Mouse (Mus musculus): Measurements from ENCODE around the gene Gm20431. TPM values are rescaled to one million over a fixed set of nuclear protein-coding genes. Genes with fewer than 3 reads are reported as not detected.
A peak's percentile ranks its signal among the peaks of the same experiment; 100 is the strongest.

The Gm20431 gene
- polyA plus RNA-seq, 1 experiment from 2014 or later, result 4.9 TPM

DNA sequence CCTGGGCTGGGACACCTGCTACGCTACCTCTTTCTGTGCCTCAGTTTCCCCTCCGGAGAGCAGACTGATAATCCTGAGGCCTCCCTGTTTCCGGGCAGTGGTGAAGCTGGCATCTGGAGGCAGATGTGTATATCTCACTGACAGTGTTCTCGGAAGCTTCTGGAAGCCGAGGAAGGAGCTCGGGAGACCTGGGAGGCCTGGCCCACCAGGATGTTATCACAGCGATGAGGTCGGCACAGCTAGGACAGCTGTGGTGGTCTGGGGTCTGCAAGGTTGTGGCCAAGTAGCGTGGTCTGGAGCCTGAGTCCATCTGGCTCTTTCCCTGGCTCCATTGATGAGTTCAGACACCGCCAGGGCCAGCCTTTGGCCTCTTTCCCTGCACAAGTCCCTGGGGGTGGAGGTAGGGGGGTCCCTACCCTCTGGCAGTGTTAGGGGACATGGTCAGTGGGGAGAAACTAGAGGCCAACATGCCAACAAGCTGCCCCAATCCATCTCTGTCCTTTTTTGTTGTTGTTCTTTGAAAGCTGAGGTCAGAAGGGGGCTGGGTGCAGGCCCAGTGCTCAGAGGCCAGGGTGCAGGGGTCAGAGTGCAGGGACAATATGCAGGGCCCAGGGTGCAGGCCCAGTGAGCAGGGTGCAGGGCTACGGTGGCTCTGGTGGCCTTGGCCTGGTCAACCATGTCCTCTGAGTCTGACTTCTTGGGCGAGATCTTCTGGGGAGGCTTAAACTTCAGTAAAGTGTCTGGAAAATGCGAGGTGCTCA is 96.6 kb downstream of the Gm20431 start:
- peak overlapping the region; percentile 12; the same call in 1 of the 2 replicates for H3K4me2 ChIP-seq

DNA sequence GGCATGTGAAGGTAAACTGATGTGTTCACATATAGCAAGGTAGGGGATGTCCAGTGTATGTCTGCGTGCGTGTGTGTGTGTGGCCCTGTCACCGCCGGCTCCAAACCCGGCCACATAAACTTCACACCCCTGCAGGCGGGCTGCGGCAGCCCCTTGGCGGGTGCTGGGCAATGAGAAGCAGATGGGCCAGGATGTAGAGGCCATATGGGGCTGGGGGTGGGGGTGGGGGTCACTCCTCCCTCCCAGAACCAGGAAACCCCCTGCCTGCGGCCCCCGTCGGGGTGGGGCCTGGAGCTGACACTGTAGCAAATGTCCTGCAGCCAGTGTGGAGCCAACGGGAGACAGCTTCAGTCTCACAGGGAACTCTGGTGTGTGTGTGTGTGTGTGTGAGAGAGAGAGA is 97.6 kb downstream of the Gm20431 start:
- whole genome bisulfite sequencing, result 50% methylated on average over 12 of the region's 12 CpGs
- Histone ChIP-seq H3K4me3 (ENCODE audit: low read depth, low read length) (no peak overlapping the region), H3K36me3 (ENCODE audit: control insufficient read depth, insufficient read depth, low read length) (no peaks in the 10 kb centered on the region), H3K4me2 (no peak overlapping the region), H3K27me3 (replicated peaks; ENCODE audit: control insufficient read depth, insufficient read depth, low read length) (peaks cover 20% of the 10 kb centered on the region), H3K9me3 (ENCODE audit: control insufficient read depth, low read length) (no peaks in the 10 kb centered on the region), H3K27ac (ENCODE audit: low read depth, low read length) (no peak overlapping the region), H3K9ac (ENCODE audit: low read depth, low read length) (no peak overlapping the region), H3K4me1 (replicated peaks; ENCODE audit: control insufficient read depth, insufficient read depth, low read length) (peaks cover 20% of the 10 kb centered on the region)
- ATAC-seq (replicated peaks; ENCODE audit: low FRiP score) (no peak), DNase-seq (ENCODE audit: low spot score) (no peak)

More for the DNA sequence above, 96.6 kb downstream of the Gm20431 start:
- peaks cover 13% of the 10 kb centered on the region for H3K27me3 ChIP-seq (replicated peaks; ENCODE audit: control insufficient read depth, insufficient read depth, low read length)
- no peak for DNase-seq (ENCODE audit: low spot score)
- no peaks in the 10 kb centered on the region for H3K36me3 ChIP-seq (ENCODE audit: control insufficient read depth, insufficient read depth, low read length)
- ATAC-seq (replicated peaks; ENCODE audit: low FRiP score), result peak; percentile 72; the same call in 1 of the 2 replicates
- no peak overlapping the region for H3K4me3 ChIP-seq (ENCODE audit: low read depth, low read length)
- H3K9ac ChIP-seq (ENCODE audit: low read depth, low read length), result no peak overlapping the region
- no peaks in the 10 kb centered on the region for H3K9me3 ChIP-seq (ENCODE audit: control insufficient read depth, low read length)
- H3K4me1 ChIP-seq (replicated peaks; ENCODE audit: control insufficient read depth, insufficient read depth, low read length), result peaks cover 20% of the 10 kb centered on the region
- peak overlapping the region; percentile 68 for H3K27ac ChIP-seq (ENCODE audit: low read depth, low read length)
- WGBS, result 64% methylated on average over 13 of the region's 13 CpGs

DNA sequence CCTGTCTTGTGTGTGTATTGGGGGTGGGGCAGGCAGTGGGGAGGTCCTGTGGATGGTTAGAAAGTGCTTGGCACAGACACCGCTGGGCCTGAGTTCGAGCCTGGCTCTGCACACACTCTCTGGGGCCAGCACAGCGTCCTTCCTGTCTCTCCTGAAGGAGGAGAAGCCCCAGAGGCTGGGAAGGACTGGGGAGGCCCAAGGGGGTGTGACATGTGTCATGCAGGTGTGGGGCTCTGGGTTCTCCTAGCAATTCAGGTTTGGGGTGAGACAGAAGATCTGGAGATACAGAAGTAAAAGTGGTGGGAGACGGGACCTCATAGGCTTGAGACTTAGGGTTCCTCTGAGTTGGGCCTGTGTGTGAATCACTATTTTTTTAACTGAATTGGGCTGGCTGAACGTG is 98.3 kb downstream of the Gm20431 start:
- Histone ChIP-seq H3K4me3 (ENCODE audit: low read depth, low read length) (no peak overlapping the region), H3K4me2 (no peak overlapping the region), H3K9ac (ENCODE audit: low read depth, low read length) (no peak overlapping the region), H3K27me3 (replicated peaks; ENCODE audit: control insufficient read depth, insufficient read depth, low read length) (peaks cover 24% of the 10 kb centered on the region), H3K4me1 (replicated peaks; ENCODE audit: control insufficient read depth, insufficient read depth, low read length) (peaks cover 20% of the 10 kb centered on the region), H3K9me3 (ENCODE audit: control insufficient read depth, low read length) (no peaks in the 10 kb centered on the region), H3K27ac (ENCODE audit: low read depth, low read length) (no peak overlapping the region; the same call in 1 of the 2 replicates), H3K36me3 (ENCODE audit: control insufficient read depth, insufficient read depth, low read length) (no peaks in the 10 kb centered on the region)
- no peak for ATAC-seq (replicated peaks; ENCODE audit: low FRiP score)
- 66% methylated on average over 5 of the region's 5 CpGs for WGBS
- DNase-seq (ENCODE audit: low spot score), result no peak

DNA sequence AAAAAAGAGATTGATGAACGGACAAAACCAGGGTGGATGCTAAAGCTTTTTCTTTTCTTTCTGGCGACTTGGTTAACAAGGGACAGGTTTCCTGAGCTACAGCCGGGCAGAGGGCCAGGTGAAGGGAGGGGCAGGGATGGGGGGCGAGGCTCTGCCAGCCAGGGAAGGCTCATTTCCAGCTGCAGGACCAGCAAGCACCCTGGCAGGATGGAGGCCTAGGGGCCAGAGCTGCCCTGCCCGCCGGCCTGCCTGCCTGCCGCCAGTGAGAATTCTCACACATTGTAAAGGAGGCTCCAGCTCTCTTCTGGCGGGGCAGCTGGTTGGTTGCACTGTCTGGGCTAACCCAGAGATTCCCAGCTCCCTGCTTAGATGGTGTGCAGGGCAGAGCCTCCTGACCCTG is 99.2 kb downstream of the Gm20431 start:
- ATAC-seq (replicated peaks; ENCODE audit: low FRiP score) (no peak), DNase-seq (ENCODE audit: low spot score) (no peak)
- Histone ChIP-seq H3K4me2 (no peak overlapping the region), H3K4me1 (replicated peaks; ENCODE audit: control insufficient read depth, insufficient read depth, low read length) (peaks cover 20% of the 10 kb centered on the region), H3K27me3 (replicated peaks; ENCODE audit: control insufficient read depth, insufficient read depth, low read length) (peaks cover 24% of the 10 kb centered on the region), H3K4me3 (ENCODE audit: low read depth, low read length) (no peak overlapping the region), H3K36me3 (ENCODE audit: control insufficient read depth, insufficient read depth, low read length) (no peaks in the 10 kb centered on the region), H3K27ac (ENCODE audit: low read depth, low read length) (no peak overlapping the region), H3K9ac (ENCODE audit: low read depth, low read length) (no peak overlapping the region), H3K9me3 (ENCODE audit: control insufficient read depth, low read length) (no peaks in the 10 kb centered on the region)
- 42% methylated on average over 8 of the region's 8 CpGs for WGBS

DNA sequence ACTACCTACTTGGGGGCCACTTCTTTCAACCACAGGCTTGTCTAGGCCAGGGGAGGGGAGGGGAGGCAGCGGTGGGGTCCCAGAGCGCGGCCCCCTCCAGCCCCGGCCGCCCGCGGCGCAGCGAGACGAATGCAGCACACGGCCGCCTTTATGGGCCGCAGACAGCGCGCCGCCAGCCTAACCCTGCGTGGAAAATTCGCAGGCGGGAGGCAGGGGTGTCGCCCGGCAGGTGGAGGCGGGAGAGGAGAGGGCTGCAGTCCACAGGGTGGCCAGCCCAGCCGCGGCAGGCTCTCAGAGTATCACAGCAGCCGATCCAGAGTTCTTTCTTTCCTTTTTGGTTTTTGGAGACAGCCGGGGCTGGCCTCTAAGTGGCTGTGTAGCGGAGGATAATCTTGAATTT is 101.9 kb downstream of the Gm20431 start:
- Histone ChIP-seq H3K4me1 (replicated peaks; ENCODE audit: control insufficient read depth, insufficient read depth, low read length) (peaks cover 15% of the 10 kb centered on the region), H3K9ac (ENCODE audit: low read depth, low read length) (peak overlapping the region; percentile 13; the same call in 1 of the 2 replicates), H3K27ac (ENCODE audit: low read depth, low read length) (no peak overlapping the region), H3K27me3 (replicated peaks; ENCODE audit: control insufficient read depth, insufficient read depth, low read length) (peaks cover 24% of the 10 kb centered on the region), H3K4me2 (peak overlapping the region; percentile 43), H3K4me3 (ENCODE audit: low read depth, low read length) (no peak overlapping the region), H3K9me3 (ENCODE audit: control insufficient read depth, low read length) (no peaks in the 10 kb centered on the region), H3K36me3 (ENCODE audit: control insufficient read depth, insufficient read depth, low read length) (no peaks in the 10 kb centered on the region)
- WGBS, result 10% methylated on average over 27 of the region's 27 CpGs
- ATAC-seq (replicated peaks; ENCODE audit: low FRiP score), result no peak
- no peak for DNase-seq (ENCODE audit: low spot score)

Small RNA genes lying within 50 kb of the gene (microRNA-seq; reads per million reads assigned to microRNA genes)
- gene Gm22355 (ENCODE audit: borderline number of aligned reads), result not detected

Other genes starting within 250 kb of the Gm20431 start
- gene Slc9a8, start 239.8 kb downstream of the Gm20431 start, polyA plus RNA-seq (2014; fragmentation: Nextera tagmentation; extraction: Ambion mirVana), result 22.0 and 23.8 TPM in 2 replicates
- 55.9 and 57.7 TPM in 2 replicates for gene Rnf114, start 168.9 kb downstream of the Gm20431 start, polyA plus RNA-seq (2014; fragmentation: Nextera tagmentation; extraction: Ambion mirVana)
- gene Spata2, start 168.6 kb downstream of the Gm20431 start, polyA plus RNA-seq (2014; fragmentation: Nextera tagmentation; extraction: Ambion mirVana), result 16.2 and 17.5 TPM in 2 replicates
- gene Snai1, start 123.3 kb downstream of the Gm20431 start, polyA plus RNA-seq (2014; fragmentation: Nextera tagmentation; extraction: Ambion mirVana), result 14.3 and 15.2 TPM in 2 replicates
- gene Ube2v1, start 29.4 kb downstream of the Gm20431 start, polyA plus RNA-seq (2014; fragmentation: Nextera tagmentation; extraction: Ambion mirVana), result 304 and 308 TPM in 2 replicates
- 13.9 and 14.4 TPM in 2 replicates for gene Cebpb, start 27.4 kb upstream of the Gm20431 start, polyA plus RNA-seq (2014; fragmentation: Nextera tagmentation; extraction: Ambion mirVana)
- 30.5 and 32.6 TPM in 2 replicates for gene Tmem189, start 28.3 kb upstream of the Gm20431 start, polyA plus RNA-seq (2014; fragmentation: Nextera tagmentation; extraction: Ambion mirVana)

All from liver, embryonic 11.5 days (tissue).